Mouse (Mus musculus) MEL (cell line): ENCODE measurements around the gene Sft2d2.

Source experiments
- CTCF ChIP-seq, 3 experiments: IDR thresholded peaks in 2 of 3; conservative IDR thresholded peaks in 1 of 3; 2 replicates each; pipeline ENCODE4 v1.5.1; 2011 to 2012; ENCODE audit warnings: low read length in 3 of 3, low read depth in 2 of 3, mild to moderate bottlenecking in 2 of 3, improper control_type of control experiment in 1 of 3, inconsistent platforms in 1 of 3, mixed read lengths in 1 of 3, moderate library complexity in 1 of 3; ENCODE audit not compliant: control insufficient read depth in 1 of 3, insufficient read depth in 1 of 3, poor library complexity in 1 of 3, severe bottlenecking in 1 of 3
- EP300 ChIP-seq, 2 experiments: IDR thresholded peaks; 2 replicates each; pipeline ENCODE4 v1.6.1; 2011; ENCODE audit warnings: improper control_type of control experiment in 2 of 2, low read length in 2 of 2, low read depth in 1 of 2, mild to moderate bottlenecking in 1 of 2
- GATA1 ChIP-seq: IDR thresholded peaks from 2 replicates; pipeline ENCODE4 v1.6.1; 2011; ENCODE audit warnings: low read depth, low read length, improper control_type of control experiment
- HCFC1 ChIP-seq: IDR thresholded peaks from 2 replicates; pipeline ENCODE4 v1.6.1; 2012; ENCODE audit warnings: low read depth, mild to moderate bottlenecking, inconsistent platforms, low read length, improper control_type of control experiment, moderate library complexity
- MAX ChIP-seq: IDR thresholded peaks from 2 replicates; pipeline ENCODE4 v1.6.1; 2011; ENCODE audit warnings: low read length, improper control_type of control experiment
- MAZ ChIP-seq: IDR thresholded peaks from 2 replicates; pipeline ENCODE4 v1.6.1; 2012; ENCODE audit warnings: low read depth, mild to moderate bottlenecking, inconsistent platforms, low read length, improper control_type of control experiment
- MXI1 ChIP-seq: IDR thresholded peaks from 2 replicates; pipeline ENCODE4 v1.6.1; 2011; ENCODE audit warnings: mild to moderate bottlenecking, low read depth, low read length, improper control_type of control experiment
- NELFE ChIP-seq: IDR thresholded peaks from 2 replicates; pipeline ENCODE4 v1.6.1; 2011; ENCODE audit warnings: low read depth, low read length, improper control_type of control experiment
- POLR2A ChIP-seq, 2 experiments: IDR thresholded peaks; 2 replicates each; pipeline ENCODE4 v1.6.1; 2011 to 2012; ENCODE audit warnings: low read length in 2 of 2, mild to moderate bottlenecking in 2 of 2, control low read depth in 1 of 2, improper control_type of control experiment in 1 of 2, low read depth in 1 of 2, moderate library complexity in 1 of 2; ENCODE audit not compliant: control insufficient read depth in 1 of 2, insufficient read depth in 1 of 2, poor library complexity in 1 of 2

DNA sequence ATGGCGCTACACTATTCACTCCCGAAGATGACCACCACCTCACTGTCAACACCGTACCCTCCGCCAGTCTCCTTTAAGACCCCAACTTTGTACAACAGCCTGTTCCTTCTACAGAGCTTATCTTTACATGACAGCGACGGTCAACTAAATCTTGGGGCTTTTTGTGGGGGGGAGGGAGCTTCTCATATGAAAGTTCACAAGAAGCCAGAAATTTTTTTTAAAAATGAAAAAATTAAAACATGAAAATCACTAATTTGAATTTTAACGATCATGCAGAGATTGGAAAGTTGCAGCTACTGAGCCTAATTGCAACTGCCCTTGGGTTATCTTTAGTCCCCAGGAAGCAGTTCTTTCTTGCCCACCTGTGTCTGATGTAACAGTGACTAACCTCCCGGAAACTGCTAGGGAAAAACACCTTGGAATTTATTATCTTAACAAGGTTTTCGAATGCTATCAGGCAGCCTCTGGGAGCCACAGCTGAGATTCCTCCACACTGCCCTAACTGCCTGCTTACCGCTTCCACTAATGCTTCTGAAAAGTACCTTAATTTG, 1.4 kb downstream of the Sft2d2 start:
- no peak for TF ChIP-seq GATA1
- TF ChIP-seq CTCF (IDR thresholded peaks at IDR 0.05 in 2 of 3, conservative IDR thresholded peaks at IDR 0.05 in 1 of 3; ENCODE audit: control insufficient read depth in 1 of 3, insufficient read depth in 1 of 3, low read depth in 2 of 3, low read length in 3 of 3, poor library complexity in 1 of 3, severe bottlenecking in 1 of 3), result no peak
- TF ChIP-seq POLR2A (IDR thresholded peaks at IDR 0.05; ENCODE audit: control insufficient read depth in 1 of 2, insufficient read depth in 1 of 2, low read depth in 1 of 2, low read length in 2 of 2, poor library complexity in 1 of 2), result no peak
- no peak for TF ChIP-seq MAZ
- TF ChIP-seq MXI1, result no peak
- no peak for TF ChIP-seq HCFC1
- 0 out of 4 replicates have a peak, but pooled peaks of 1 of the 2 experiments have one; percentile 28 for TF ChIP-seq EP300 (IDR thresholded peaks at IDR 0.05; ENCODE audit: low read depth in 1 of 2, low read length in 2 of 2)
- no peak for TF ChIP-seq MAX
- no peak for TF ChIP-seq NELFE
